Mouse (Mus musculus) lung, postnatal 0 days (tissue): ENCODE results near the gene Zfp524.

Experiments used
- CTCF ChIP-seq: IDR thresholded peaks from 2 replicates; pipeline ENCODE4 v1.5.1; 2016; ENCODE audit warnings: antibody characterized with exemption, mild to moderate bottlenecking
- EP300 ChIP-seq: IDR thresholded peaks from 2 replicates; pipeline ENCODE4 v1.6.1; 2016; ENCODE audit warnings: antibody characterized with exemption, mild to moderate bottlenecking, control low read depth

DNA sequence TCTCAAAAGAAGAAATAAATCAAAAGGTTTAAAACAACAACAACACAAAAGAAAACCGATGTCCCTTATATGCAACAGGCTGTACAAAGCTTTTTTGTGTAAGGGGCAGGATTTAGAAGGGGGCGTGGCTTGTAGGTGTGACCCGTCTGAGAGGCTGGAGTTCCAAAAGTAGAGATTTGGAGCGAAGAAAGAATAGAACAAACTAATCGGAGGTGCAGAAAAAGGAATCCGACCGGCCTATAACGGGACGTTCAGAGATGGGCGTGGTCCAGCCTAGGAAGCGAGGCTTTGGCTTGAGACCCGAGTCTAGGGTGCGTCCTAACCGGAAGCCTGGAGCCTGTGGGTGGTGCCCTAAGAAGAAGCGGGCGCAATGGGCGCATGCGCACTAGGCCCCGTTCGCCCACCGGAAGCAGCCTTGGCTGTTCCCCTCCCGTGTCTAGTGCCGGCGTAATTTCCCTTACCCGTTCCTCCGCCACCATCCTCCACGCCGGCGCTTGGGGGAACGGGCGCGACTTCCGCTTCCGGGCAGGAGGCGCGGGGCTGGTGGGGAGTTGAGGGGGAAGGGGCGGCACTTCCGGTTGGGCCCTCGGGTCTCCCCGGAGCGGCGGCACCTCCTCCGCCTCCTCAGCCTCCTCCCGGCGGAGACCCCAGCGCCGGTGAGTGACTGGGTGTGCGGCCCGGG, 5.9 kb downstream of the Zfp524 start, which contains the start of the genes Zfp865 and Ccdc106:
- no peak for TF ChIP-seq CTCF
- 0 out of 2 replicates have a peak, but pooled peaks have one; percentile 9 for TF ChIP-seq EP300
